Mouse (Mus musculus) myocyte (in vitro differentiated cells): ENCODE measurements around the gene Trim62.

Experiments used
- CEBPB ChIP-seq: IDR thresholded peaks from 2 replicates; pipeline ENCODE4 v1.6.1; 2011; ENCODE audit warnings: mild to moderate bottlenecking, moderate library complexity; ENCODE audit not compliant: poor library complexity, insufficient read depth, severe bottlenecking
- E2F4 ChIP-seq: IDR thresholded peaks from one replicate; pipeline ENCODE4 v1.6.1; 2011; ENCODE audit warnings: mild to moderate bottlenecking, control low read depth, moderate library complexity; ENCODE audit not compliant: insufficient read depth
- SRF ChIP-seq: IDR thresholded peaks from one replicate; pipeline ENCODE4 v1.6.1; 2011; ENCODE audit warnings: low read depth; ENCODE audit not compliant: control insufficient read depth, insufficient read length

DNA sequence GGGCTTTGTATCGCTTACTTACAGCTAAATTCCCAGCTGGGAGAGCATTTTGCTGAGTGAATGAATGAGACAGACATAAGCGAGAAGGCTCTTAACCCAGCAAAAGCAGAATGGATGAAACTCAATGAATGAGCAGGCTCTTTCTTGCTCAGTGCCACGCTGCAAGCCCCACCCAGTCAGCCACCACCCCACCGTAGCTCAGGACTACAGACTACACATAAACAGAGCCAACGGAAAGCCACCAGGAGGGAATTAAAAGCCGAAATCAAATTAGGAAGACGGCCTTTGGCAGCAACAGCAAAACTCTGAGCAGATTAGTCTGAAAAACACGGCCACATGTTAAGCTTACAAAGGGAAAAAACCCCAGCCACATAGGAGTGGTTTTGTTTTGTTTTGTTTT, 75.5 kb downstream of the Trim62 start:
- no peak for TF ChIP-seq SRF
- TF ChIP-seq E2F4: no peak
- no peak for TF ChIP-seq CEBPB
